Mouse (Mus musculus): ENCODE measurements around the gene Pde1b. TPM values are rescaled to one million over a fixed set of nuclear protein-coding genes. Genes with fewer than 3 reads are reported as not detected.

The Pde1b gene
- polyA plus RNA-seq (2012; rRNA removed), result 2.3 and 4.2 TPM in 2 replicates

- TF ChIP-seq POLR2A (IDR thresholded peaks at IDR 0.05; ENCODE audit: low read depth, low read length), result no peak
- TF ChIP-seq CTCF (IDR thresholded peaks at IDR 0.05; ENCODE audit: extremely low read depth, insufficient read length, insufficient replicate concordance, low read depth, low read length), result no peak
- Histone ChIP-seq H3K36me3 (ENCODE audit: control insufficient read depth, insufficient read depth, low read length) (no peaks in the 10 kb centered on the region), H3K4me3 (ENCODE audit: low read depth, low read length) (peak within 1 kb of the TSS; percentile 67), H3K4me1 (ENCODE audit: control insufficient read depth, insufficient read depth, insufficient read length, low read length) (peaks cover 2% of the 10 kb centered on the region; the same call in 1 of the 2 replicates), H3K27me3 (ENCODE audit: control insufficient read depth, insufficient read depth, low read length) (no peaks in the 10 kb centered on the region), H3K27ac (ENCODE audit: insufficient read depth, low read depth, low read length) (no peak within 1 kb of the TSS)
- 7% methylated on average over 61 of the region's 63 CpGs for WGBS
Observed at GRCm38 (mm10) chr15:103502435-103503250, at the start of gene Pde1b. Gene Pde1b, plus strand, starts transcription at chr15:103503034.

- no peaks in the 10 kb centered on the region for H3K36me3 ChIP-seq (ENCODE audit: control insufficient read depth, insufficient read depth, low read length)
- 0 out of 2 replicates have a peak, but pooled peaks cover 3% of the 10 kb centered on the region for H3K4me1 ChIP-seq (ENCODE audit: control insufficient read depth, insufficient read depth, insufficient read length, low read length)
- H3K27me3 ChIP-seq (ENCODE audit: control insufficient read depth, insufficient read depth, low read length), result no peaks in the 10 kb centered on the region
- peak within 1 kb of the TSS; percentile 67 for H3K27ac ChIP-seq (ENCODE audit: insufficient read depth, low read depth, low read length)
- WGBS, result 78% methylated on average over 13 of the region's 13 CpGs
- TF ChIP-seq POLR2A (IDR thresholded peaks at IDR 0.05; ENCODE audit: low read depth, low read length) (no peak), CTCF (IDR thresholded peaks at IDR 0.05; ENCODE audit: extremely low read depth, insufficient read length, insufficient replicate concordance, low read depth, low read length) (no peak)
- peak within 1 kb of the TSS; percentile 55 for H3K4me3 ChIP-seq (ENCODE audit: low read depth, low read length)
Observed at GRCm38 (mm10) chr15:103453551-103454218, 49.1 kb upstream of the Pde1b start, which contains the start of gene Nckap1l. Gene Nckap1l, plus strand, starts transcription at chr15:103453794.

DNA sequence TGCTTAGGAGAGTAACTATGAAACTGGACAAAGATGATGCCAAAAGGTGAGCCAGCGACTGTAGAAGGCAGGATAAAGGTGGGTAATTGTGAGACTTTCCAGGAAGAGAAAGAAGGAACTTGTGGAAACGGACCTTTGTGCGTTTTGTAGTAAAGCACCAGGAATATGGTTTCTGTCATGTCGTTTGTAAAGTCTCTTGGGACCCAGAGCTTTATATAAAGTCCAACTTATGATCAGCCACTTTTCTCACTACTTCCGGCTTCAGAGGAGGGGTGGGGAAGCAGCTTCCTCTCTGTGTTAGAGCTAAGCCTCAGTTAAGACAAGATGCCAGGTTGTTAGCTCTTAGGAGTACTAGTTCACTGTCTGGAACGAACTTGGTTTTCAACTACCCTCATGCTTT is 48.4 kb upstream of the Pde1b start:
- TF ChIP-seq CTCF (IDR thresholded peaks at IDR 0.05; ENCODE audit: extremely low read depth, insufficient read length, insufficient replicate concordance, low read depth, low read length), result no peak
- TF ChIP-seq POLR2A (IDR thresholded peaks at IDR 0.05; ENCODE audit: low read depth, low read length), result no peak
- H3K36me3 ChIP-seq (ENCODE audit: control insufficient read depth, insufficient read depth, low read length), result no peaks in the 10 kb centered on the region
- WGBS, result 72% methylated on average over 6 of the region's 6 CpGs
- H3K4me1 ChIP-seq (ENCODE audit: control insufficient read depth, insufficient read depth, insufficient read length, low read length), result 0 out of 2 replicates have a peak, but pooled peaks cover 3% of the 10 kb centered on the region
- H3K4me3 ChIP-seq (ENCODE audit: low read depth, low read length), result no peak overlapping the region
- 0 out of 2 replicates have a peak overlapping the region, but pooled peaks have one; percentile 12 for H3K27ac ChIP-seq (ENCODE audit: insufficient read depth, low read depth, low read length)
- no peaks in the 10 kb centered on the region for H3K27me3 ChIP-seq (ENCODE audit: control insufficient read depth, insufficient read depth, low read length)

GRCm38 (mm10) chr15:103462539-103463261 is 40.1 kb upstream of the Pde1b start:
- 73% methylated on average over 7 of the region's 7 CpGs for WGBS
- Histone ChIP-seq H3K27ac (ENCODE audit: insufficient read depth, low read depth, low read length) (no peak overlapping the region), H3K4me3 (ENCODE audit: low read depth, low read length) (no peak overlapping the region), H3K4me1 (ENCODE audit: control insufficient read depth, insufficient read depth, insufficient read length, low read length) (no peaks in the 10 kb centered on the region), H3K27me3 (ENCODE audit: control insufficient read depth, insufficient read depth, low read length) (no peaks in the 10 kb centered on the region), H3K36me3 (ENCODE audit: control insufficient read depth, insufficient read depth, low read length) (no peaks in the 10 kb centered on the region; the same call in 1 of the 2 replicates)
- TF ChIP-seq CTCF (IDR thresholded peaks at IDR 0.05; ENCODE audit: extremely low read depth, insufficient read length, insufficient replicate concordance, low read depth, low read length) (no peak), POLR2A (IDR thresholded peaks at IDR 0.05; ENCODE audit: low read depth, low read length) (no peak)

DNA sequence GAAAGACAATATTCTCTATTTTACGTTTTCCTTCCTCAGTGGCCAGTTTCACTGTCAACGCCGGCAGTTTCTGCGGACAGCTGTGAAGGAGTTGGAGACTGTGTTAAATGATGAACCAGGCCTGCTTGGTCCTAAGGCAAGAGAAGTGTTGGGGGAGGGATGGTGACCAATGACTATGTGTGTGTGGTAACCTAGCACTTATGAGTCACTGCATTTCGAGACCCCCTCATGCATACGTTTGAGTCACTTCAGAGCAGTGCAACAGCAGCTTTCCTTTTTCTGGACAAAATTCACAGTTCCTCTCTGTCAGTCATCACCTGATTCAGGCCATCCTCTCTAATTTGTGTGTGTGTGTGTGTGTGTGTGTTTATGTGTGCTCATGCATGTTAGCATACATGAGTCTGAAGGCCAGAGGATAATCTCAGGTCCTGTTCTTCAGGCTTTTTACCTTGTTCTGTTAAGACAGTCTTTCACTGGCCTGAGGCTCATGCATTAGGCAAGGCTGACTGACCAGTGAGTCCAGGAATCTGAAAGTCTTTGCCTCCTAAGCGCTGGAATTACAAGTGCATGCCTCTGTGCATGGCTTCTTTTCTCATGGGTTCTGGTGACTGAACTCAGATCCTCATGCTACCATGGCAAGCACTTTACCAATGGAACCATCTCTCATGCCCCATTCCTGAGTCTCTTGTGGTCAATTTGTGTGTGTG is 31.2 kb upstream of the Pde1b start:
- 85% methylated on average over 7 of the region's 7 CpGs for WGBS
- no peaks in the 10 kb centered on the region for H3K4me1 ChIP-seq (ENCODE audit: control insufficient read depth, insufficient read depth, insufficient read length, low read length)
- H3K27ac ChIP-seq (ENCODE audit: insufficient read depth, low read depth, low read length), result no peak overlapping the region
- no peak overlapping the region for H3K4me3 ChIP-seq (ENCODE audit: low read depth, low read length)
- no peak for TF ChIP-seq POLR2A (IDR thresholded peaks at IDR 0.05; ENCODE audit: low read depth, low read length)
- no peak for TF ChIP-seq CTCF (IDR thresholded peaks at IDR 0.05; ENCODE audit: extremely low read depth, insufficient read length, insufficient replicate concordance, low read depth, low read length)
- H3K27me3 ChIP-seq (ENCODE audit: control insufficient read depth, insufficient read depth, low read length), result no peaks in the 10 kb centered on the region
- no peaks in the 10 kb centered on the region for H3K36me3 ChIP-seq (ENCODE audit: control insufficient read depth, insufficient read depth, low read length)

DNA sequence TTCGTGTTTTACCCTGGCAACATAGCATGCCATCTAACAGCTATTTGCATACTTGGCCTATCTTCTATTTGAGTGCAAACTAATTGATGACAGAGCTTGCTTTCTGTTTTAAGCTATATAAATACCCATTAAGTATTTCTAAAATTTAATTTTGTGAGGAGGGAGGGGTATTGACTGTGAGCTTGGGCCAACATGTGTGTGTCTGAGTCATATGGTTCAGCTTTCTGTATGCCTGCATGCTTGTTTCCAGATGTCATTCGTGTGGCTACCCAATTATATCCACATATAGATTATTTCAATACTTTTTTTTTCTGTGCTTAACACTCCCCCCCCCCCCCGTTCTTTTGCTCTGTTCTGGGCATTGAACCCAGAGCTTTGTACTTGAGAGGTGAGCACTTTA is 30.6 kb upstream of the Pde1b start:
- Histone ChIP-seq H3K27ac (ENCODE audit: insufficient read depth, low read depth, low read length) (no peak overlapping the region), H3K4me1 (ENCODE audit: control insufficient read depth, insufficient read depth, insufficient read length, low read length) (no peaks in the 10 kb centered on the region), H3K27me3 (ENCODE audit: control insufficient read depth, insufficient read depth, low read length) (no peaks in the 10 kb centered on the region), H3K36me3 (ENCODE audit: control insufficient read depth, insufficient read depth, low read length) (no peaks in the 10 kb centered on the region), H3K4me3 (ENCODE audit: low read depth, low read length) (no peak overlapping the region)
- 80% methylated on average over 3 of the region's 3 CpGs for WGBS
- TF ChIP-seq POLR2A (IDR thresholded peaks at IDR 0.05; ENCODE audit: low read depth, low read length), result no peak
- TF ChIP-seq CTCF (IDR thresholded peaks at IDR 0.05; ENCODE audit: extremely low read depth, insufficient read length, insufficient replicate concordance, low read depth, low read length), result no peak

Measured in small intestine, adult 2 months (tissue).